Mouse (Mus musculus) hindbrain, embryonic 11.5 days (tissue): ENCODE results near the gene Pard3b. TPM values are rescaled to one million over a fixed set of nuclear protein-coding genes. Genes with fewer than 3 reads are reported as not detected.

Source experiments
- ATAC-seq: fragments of 200-750 bp; cut with Nextera tagmentation; 2 replicates; pipeline ENCODE4 v1.8.0; 2017; ENCODE audit warnings: mild to moderate bottlenecking, moderate TSS enrichment, moderate library complexity; ENCODE audit not compliant: low FRiP score
- DNase-seq: peaks from one replicate; pipeline ENCODE4 v3.0.0-alpha.2; 2015; ENCODE audit warnings: low spot score
- H3K27ac ChIP-seq: fragments of 300-500 bp; sonication (generic); 2 replicates; pipeline ENCODE4 v1.5.1; 2014; ENCODE audit warnings: mild to moderate bottlenecking, low read depth, low read length
- H3K27me3 ChIP-seq: fragments of 300-500 bp; sonication (generic); 2 replicates; pipeline ENCODE4 v1.6.1; 2014; ENCODE audit warnings: mild to moderate bottlenecking, low read length, moderate library complexity, mixed read lengths; ENCODE audit not compliant: control insufficient read depth, insufficient read depth
- H3K36me3 ChIP-seq: fragments of 300-500 bp; sonication (generic); 2 replicates; pipeline ENCODE4 v1.6.1; 2014; ENCODE audit warnings: mild to moderate bottlenecking, low read length, moderate library complexity, mixed read lengths; ENCODE audit not compliant: control insufficient read depth, insufficient read depth
- H3K4me1 ChIP-seq: fragments of 300-500 bp; sonication (generic); replicated peaks from 2 replicates; pipeline ENCODE4 v1.6.1; 2014; ENCODE audit warnings: low read length, mixed read lengths; ENCODE audit not compliant: control insufficient read depth, insufficient read depth
- H3K4me2 ChIP-seq: fragments of 300-500 bp; sonication (generic); replicated peaks from 2 replicates; pipeline ENCODE4 v1.6.1; 2014; ENCODE audit warnings: mild to moderate bottlenecking, low read depth, low read length
- H3K4me3 ChIP-seq: fragments of 300-500 bp; sonication (generic); 2 replicates; pipeline ENCODE4 v1.5.1; 2014; ENCODE audit warnings: low read depth, low read length
- H3K9ac ChIP-seq: fragments of 300-500 bp; sonication (generic); 2 replicates; pipeline ENCODE4 v1.6.1; 2014; ENCODE audit warnings: low read depth, low read length
- H3K9me3 ChIP-seq: fragments of 300-500 bp; sonication (generic); 2 replicates; pipeline ENCODE4 v1.6.1; 2016; ENCODE audit warnings: low read length; ENCODE audit not compliant: control insufficient read depth
- WGBS: fragments of 180-500 bp; shearing (Covaris S2); extraction: QIAGEN DNeasy Blood & Tissue Kit; methylation state at CpG from one replicate; pipeline ENCODE4 v1.1.7; 2014; 5-methylcytosine and 5-hydroxymethylcytosine counted together
- polyA plus RNA-seq: library from polyadenylated mRNA; unstranded; fragments of >200 nt; fragmentation: Nextera tagmentation; extraction: Ambion mirVana; gene quantifications from 2 replicates; pipeline ENCODE4 v1.2.1, GENCODE M21; 2014

The Pard3b gene
- polyA plus RNA-seq, 1 experiment from 2014 or later: 16.8 TPM

DNA sequence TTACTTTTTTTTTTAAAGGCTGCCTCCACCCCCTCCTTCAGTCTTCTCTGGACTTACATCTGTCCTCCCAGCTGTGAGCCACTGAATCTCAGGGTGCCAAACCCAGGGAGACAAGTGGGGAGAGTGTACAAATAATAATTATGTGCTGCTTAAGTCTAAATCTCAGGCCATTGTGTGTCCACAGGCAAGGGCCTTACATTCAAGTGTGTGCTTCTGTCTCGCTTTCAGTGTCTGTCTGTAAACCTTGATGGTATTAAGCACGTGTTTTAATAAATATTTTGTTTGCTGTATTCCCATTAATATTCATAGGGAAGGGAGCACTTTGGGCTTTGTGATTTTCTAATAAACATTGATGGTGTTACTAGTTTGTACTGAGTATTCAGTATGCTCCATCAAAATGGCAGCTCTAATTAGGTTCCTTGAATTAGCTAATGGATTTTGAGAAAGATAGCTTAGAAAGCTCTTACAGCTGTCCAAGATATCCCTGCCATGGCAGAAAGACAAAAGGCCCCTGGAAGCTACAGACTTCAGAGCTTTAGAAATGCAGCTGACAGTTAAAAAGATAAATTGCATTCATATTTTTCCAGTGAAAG, 880.1 kb downstream of the Pard3b start:
- Histone ChIP-seq H3K4me3 (no peak overlapping the region), H3K9ac (no peak overlapping the region), H3K9me3 (no peaks in the 10 kb centered on the region), H3K27me3 (no peaks in the 10 kb centered on the region), H3K27ac (no peak overlapping the region), H3K4me2 (no peak overlapping the region), H3K4me1 (no peaks in the 10 kb centered on the region), H3K36me3 (no peaks in the 10 kb centered on the region)
- ATAC-seq: no peak
- whole genome bisulfite sequencing: 81% methylated on average over 2 of the region's 2 CpGs
- DNase-seq: no peak

DNA sequence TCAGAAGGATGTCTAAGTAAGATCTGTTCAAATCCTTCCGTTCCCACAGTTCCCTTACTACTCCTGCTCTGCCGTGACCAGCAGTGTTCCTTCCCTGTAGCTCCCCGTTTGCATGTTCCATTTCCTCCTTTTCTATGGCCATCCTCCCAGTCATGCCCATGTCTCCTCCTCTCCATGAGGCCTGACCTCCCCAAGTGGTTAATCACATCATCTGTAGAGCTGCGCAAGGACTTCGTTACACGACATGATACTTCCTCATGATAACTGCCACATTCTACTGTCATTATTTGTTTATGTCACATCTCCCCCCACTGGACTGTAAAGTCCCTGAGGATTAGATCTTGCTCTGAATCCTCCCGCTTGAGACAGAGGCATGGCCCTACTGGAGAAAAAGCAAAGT, 882.7 kb downstream of the Pard3b start:
- no peak overlapping the region for H3K4me3 ChIP-seq
- no peak overlapping the region for H3K27ac ChIP-seq
- DNase-seq (no peak), ATAC-seq (no peak)
- WGBS: 86% methylated on average over 7 of the region's 7 CpGs
- H3K4me2 ChIP-seq: no peak overlapping the region
- H3K27me3 ChIP-seq: no peaks in the 10 kb centered on the region
- no peaks in the 10 kb centered on the region for H3K36me3 ChIP-seq
- H3K4me1 ChIP-seq: no peaks in the 10 kb centered on the region
- H3K9me3 ChIP-seq: no peaks in the 10 kb centered on the region
- H3K9ac ChIP-seq: no peak overlapping the region

DNA sequence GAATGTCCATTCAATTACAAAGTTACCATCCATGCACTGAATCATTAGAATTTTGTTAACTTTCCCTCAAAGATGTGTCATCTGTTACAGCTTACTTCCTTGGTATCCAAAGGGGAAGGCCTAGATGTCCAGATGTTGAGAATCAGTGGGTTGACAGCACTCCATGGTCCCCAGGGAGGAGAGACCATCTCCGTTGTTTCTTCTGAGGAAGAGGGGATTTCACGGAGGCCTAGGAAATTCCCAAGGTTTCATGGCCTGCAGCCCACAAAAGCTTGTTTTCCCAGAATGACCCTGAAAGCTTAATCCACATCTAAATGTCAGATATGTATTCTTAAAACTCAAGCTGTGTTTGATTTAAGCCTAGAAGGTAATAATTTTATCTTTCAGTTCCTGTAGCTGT, 884.1 kb downstream of the Pard3b start:
- no peaks in the 10 kb centered on the region for H3K4me1 ChIP-seq
- ATAC-seq (no peak), DNase-seq (no peak)
- no peaks in the 10 kb centered on the region for H3K27me3 ChIP-seq
- H3K4me3 ChIP-seq: no peak overlapping the region
- H3K4me2 ChIP-seq: no peak overlapping the region
- WGBS: 60% methylated on average over 2 of the region's 2 CpGs
- no peak overlapping the region for H3K27ac ChIP-seq
- H3K9me3 ChIP-seq: no peaks in the 10 kb centered on the region
- no peaks in the 10 kb centered on the region for H3K36me3 ChIP-seq
- no peak overlapping the region for H3K9ac ChIP-seq

DNA sequence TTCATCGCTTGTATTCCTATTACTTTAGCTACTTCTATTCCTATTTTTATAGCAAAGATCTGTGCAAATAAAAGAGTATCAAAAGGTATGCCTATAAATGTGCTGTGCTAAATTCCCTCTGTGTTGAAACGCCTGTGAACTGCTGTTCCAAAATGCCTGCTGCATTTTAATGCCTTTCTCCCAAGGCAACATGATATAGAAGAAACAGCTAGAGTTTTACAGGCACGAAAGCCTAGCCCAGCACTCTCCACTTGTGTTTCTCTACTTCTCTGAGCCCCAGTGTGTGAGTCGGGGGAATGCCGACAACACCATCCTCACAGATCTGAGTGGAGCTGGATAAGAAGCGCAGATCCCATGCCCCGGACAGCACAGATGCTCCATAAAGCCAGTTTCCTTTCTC, 889.2 kb downstream of the Pard3b start:
- Histone ChIP-seq H3K4me2 (no peak overlapping the region), H3K36me3 (no peaks in the 10 kb centered on the region), H3K4me3 (no peak overlapping the region), H3K9me3 (no peaks in the 10 kb centered on the region), H3K27ac (no peak overlapping the region), H3K4me1 (no peaks in the 10 kb centered on the region), H3K9ac (no peak overlapping the region), H3K27me3 (no peaks in the 10 kb centered on the region)
- WGBS: 81% methylated on average over 7 of the region's 7 CpGs
- no peak for DNase-seq
- no peak for ATAC-seq

DNA sequence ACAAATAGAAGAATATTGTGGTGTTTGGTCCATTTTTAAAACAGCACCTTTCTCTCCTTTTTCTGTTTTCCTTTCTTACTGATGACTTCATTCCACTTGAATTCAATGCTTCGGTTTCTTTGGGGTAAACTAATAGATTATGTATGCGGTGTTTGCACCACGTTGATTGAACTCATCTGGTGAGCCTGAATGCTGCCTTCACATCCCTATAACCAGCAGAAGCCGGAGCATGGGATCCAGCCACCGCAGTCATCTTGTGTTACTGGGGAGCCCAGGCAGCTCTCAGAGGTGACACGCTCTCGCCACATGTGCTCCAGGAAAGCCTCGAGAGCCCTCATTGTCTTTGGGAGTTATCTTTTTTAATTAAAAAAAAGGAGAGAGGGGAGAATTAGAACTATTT, 891.3 kb downstream of the Pard3b start:
- DNase-seq (no peak), ATAC-seq (no peak)
- no peak overlapping the region for H3K4me2 ChIP-seq
- no peaks in the 10 kb centered on the region for H3K27me3 ChIP-seq
- no peaks in the 10 kb centered on the region for H3K36me3 ChIP-seq
- no peak overlapping the region for H3K4me3 ChIP-seq
- WGBS: 68% methylated on average over 8 of the region's 8 CpGs
- H3K4me1 ChIP-seq: no peaks in the 10 kb centered on the region
- H3K9ac ChIP-seq: no peak overlapping the region
- no peak overlapping the region for H3K27ac ChIP-seq
- no peaks in the 10 kb centered on the region for H3K9me3 ChIP-seq

DNA sequence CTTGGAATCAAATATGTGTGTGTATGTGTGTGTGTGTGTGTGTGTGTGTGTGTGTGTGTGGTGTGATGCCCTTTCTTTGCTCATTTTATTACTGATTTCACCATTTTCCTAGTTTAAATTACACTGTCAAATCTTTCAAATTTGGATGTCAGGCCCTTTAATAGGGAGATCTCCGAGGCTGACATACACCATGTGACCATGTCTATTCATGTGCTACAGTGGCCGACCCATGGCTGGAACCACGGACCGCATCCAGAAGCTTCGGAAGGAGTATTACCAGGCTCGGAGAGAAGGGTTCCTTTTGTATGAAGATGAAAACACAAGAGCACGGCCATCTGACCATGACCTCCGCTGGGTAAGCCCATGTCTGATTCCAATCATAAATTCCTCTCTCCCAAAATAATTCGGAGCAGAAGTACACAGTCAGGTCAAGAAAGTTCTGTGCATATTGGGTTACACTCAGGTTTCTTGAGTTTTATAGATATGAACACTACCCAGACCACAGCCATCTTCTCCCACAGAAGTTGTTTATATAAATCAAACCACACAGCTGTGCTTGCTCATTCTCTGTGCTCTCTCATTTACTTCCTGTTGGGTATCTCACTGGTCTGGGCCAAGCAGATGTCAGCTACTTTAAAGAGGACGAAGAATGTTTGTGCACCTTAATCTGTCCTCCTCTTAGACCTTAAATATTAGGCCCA, 894.0 kb downstream of the Pard3b start:
- H3K4me1 ChIP-seq: no peaks in the 10 kb centered on the region
- no peak overlapping the region for H3K4me2 ChIP-seq
- H3K9ac ChIP-seq: no peak overlapping the region
- no peaks in the 10 kb centered on the region for H3K36me3 ChIP-seq
- WGBS: 85% methylated on average over 10 of the region's 10 CpGs
- H3K27me3 ChIP-seq: no peaks in the 10 kb centered on the region
- no peak overlapping the region for H3K4me3 ChIP-seq
- ATAC-seq (no peak), DNase-seq (no peak)
- H3K9me3 ChIP-seq: no peaks in the 10 kb centered on the region
- H3K27ac ChIP-seq: no peak overlapping the region

DNA sequence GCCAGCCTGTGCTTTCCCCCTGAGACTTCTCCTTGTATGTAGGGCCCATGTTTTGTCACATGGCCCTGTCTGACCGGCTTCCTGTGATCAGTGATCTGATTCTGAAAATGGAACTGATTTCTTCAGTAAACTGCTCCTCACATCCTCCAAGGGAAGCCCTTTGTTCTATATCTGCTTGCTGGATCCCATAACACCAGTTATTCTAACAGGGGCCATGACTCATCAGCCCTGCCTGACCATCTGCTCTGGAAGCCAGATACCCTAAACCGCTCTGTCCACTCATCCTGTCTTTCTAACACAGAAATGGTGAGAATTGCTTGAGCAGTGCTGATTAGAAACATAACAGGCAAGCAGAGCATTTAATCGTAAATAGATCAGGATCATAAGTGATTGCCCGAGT, 910.3 kb downstream of the Pard3b start:
- ATAC-seq: no peak

DNA sequence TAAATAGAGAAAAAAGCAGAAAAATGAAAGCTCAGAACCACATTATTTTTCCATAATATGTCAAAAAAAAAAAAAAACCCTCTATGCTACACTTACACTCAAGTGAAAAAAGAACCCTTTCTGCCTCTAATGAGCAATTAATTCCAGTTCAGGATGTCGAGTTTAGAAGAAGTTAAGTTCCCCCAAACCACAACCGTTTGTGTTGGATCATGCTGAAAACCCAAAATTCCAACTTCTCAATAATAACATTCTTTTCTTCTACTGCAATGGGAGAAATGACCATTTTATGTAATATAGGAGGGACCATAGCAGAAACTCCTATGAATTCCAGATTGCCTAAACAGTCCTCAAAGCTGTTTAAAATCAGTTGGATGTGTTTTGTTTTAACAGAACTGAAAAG, 911.9 kb downstream of the Pard3b start:
- no peaks in the 10 kb centered on the region for H3K27me3 ChIP-seq
- H3K9ac ChIP-seq: no peak overlapping the region
- 83% methylated on average over 2 of the region's 2 CpGs for WGBS

More for the DNA sequence above, 910.3 kb downstream of the Pard3b start:
- DNase-seq: no peak
- Histone ChIP-seq H3K4me2 (no peak overlapping the region), H3K9ac (no peak overlapping the region), H3K27me3 (no peaks in the 10 kb centered on the region), H3K27ac (no peak overlapping the region), H3K4me1 (no peaks in the 10 kb centered on the region), H3K4me3 (no peak overlapping the region), H3K36me3 (no peaks in the 10 kb centered on the region), H3K9me3 (no peaks in the 10 kb centered on the region)
- 88% methylated on average over 4 of the region's 4 CpGs for WGBS

DNA sequence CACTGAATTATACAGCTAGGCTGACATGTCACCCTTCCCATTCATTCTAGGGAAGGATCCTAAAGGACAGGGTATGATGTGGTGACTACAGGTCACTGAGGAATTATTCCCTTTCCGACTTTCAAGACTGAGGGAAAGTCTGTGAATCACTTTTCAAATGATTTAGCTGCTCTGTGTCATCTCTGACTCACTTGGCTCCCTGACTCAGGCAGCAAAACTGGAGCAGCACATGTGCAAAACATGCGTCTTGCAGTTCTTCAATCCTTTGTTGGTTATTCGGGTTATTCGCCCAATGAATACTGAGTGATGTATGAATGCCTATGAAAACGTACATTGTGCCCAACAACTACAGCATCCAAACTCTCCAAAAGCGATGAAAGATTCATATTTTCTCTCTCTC, 912.9 kb downstream of the Pard3b start:
- no peaks in the 10 kb centered on the region for H3K27me3 ChIP-seq
- no peak overlapping the region for H3K4me2 ChIP-seq
- no peak overlapping the region for H3K4me3 ChIP-seq
- H3K27ac ChIP-seq: no peak overlapping the region
- 88% methylated on average over 6 of the region's 6 CpGs for WGBS
- H3K9me3 ChIP-seq: no peaks in the 10 kb centered on the region
- H3K9ac ChIP-seq: no peak overlapping the region
- DNase-seq (no peak), ATAC-seq (no peak)
- H3K4me1 ChIP-seq: no peaks in the 10 kb centered on the region
- no peaks in the 10 kb centered on the region for H3K36me3 ChIP-seq

More for the DNA sequence above, 911.9 kb downstream of the Pard3b start:
- ATAC-seq (no peak), DNase-seq (no peak)
- no peaks in the 10 kb centered on the region for H3K4me1 ChIP-seq
- no peak overlapping the region for H3K4me3 ChIP-seq
- H3K9me3 ChIP-seq: no peaks in the 10 kb centered on the region
- no peaks in the 10 kb centered on the region for H3K36me3 ChIP-seq
- no peak overlapping the region for H3K27ac ChIP-seq
- no peak overlapping the region for H3K4me2 ChIP-seq
